Mouse (Mus musculus): Measurements from ENCODE around the gene Saysd1. TPM values are rescaled to one million over a fixed set of nuclear protein-coding genes. Genes with fewer than 3 reads are reported as not detected.

Gene Saysd1
- total and polyA plus RNA-seq, 3 experiments = 3.2 to 4.4 TPM; not detected in 1

DNA sequence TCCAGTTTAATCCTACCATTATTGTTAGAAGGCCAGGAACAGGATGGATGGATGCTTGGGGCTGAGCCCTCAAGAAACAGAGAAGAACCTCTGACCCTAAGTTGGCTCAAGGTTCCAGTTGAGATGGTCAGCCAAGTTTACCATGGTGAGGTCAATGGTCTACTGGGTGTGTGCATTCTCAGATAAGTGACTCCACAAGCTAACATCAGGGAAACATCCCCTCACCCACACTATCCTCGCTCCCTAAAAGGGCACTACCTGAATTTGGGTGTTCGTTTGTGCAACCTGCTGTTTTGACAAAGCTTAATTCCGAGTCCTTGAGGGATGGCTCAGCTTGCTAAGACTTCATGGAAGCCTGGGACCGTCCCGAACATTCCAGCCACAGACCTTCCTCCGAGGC is 42.0 kb upstream of the Saysd1 start:
- Histone ChIP-seq H3K9me3 (replicated peaks; ENCODE audit: insufficient read depth, low read length) (no peaks in the 10 kb centered on the region), H3K9ac (ENCODE audit: control insufficient read depth, low read depth, low read length, poor library complexity, severe bottlenecking) (peak overlapping the region; percentile 93), H3K36me3 (ENCODE audit: control insufficient read depth in 1 of 2, insufficient read depth in 2 of 2, low read length in 2 of 2) (peaks cover 0 to 21% of the 10 kb centered on the region in 2 experiments; a peak in 2 of 4 replicates), H3K27me3 (ENCODE audit: control insufficient read depth in 1 of 2, insufficient read depth in 2 of 2, low read length in 2 of 2) (no peaks in the 10 kb centered on the region), H3K27ac (ENCODE audit: control insufficient read depth, low read depth, low read length) (peak overlapping the region; percentile 21; the same call in 1 of the 2 replicates), H3K79me2 (ENCODE audit: control insufficient read depth, insufficient read depth, low read length, poor library complexity) (peaks cover 25% of the 10 kb centered on the region), H3K4me3 (ENCODE audit: control insufficient read depth in 1 of 2, insufficient read depth in 1 of 2, low read depth in 2 of 2, low read length in 2 of 2) (peak overlapping the region; percentile 48 to 84), H3K4me1 (ENCODE audit: control insufficient read depth in 1 of 2, insufficient read depth in 2 of 2, low read length in 2 of 2) (peaks cover 2 to 23% of the 10 kb centered on the region in 2 experiments; a peak in 3 of 4 replicates)
- DNase-seq (ENCODE audit: low read depth, low spot score) = no peak
- no peak for TF ChIP-seq GABPA (IDR thresholded peaks at IDR 0.05; ENCODE audit: low read depth, low read length)
- no peak for TF ChIP-seq JUND (IDR thresholded peaks at IDR 0.05; ENCODE audit: low read depth, low read length)
- TF ChIP-seq SIN3A (IDR thresholded peaks at IDR 0.05; ENCODE audit: low read length) = no peak; the same call in 1 of the 2 replicates
- TF ChIP-seq USF1 (IDR thresholded peaks at IDR 0.05; ENCODE audit: low read depth, low read length) = no peak
- no peak for TF ChIP-seq TBP (IDR thresholded peaks at IDR 0.05; ENCODE audit: low read depth, low read length)
- no peak for TF ChIP-seq TAL1 (IDR thresholded peaks at IDR 0.05; ENCODE audit: low read length)
- no peak for TF ChIP-seq RAD21 (IDR thresholded peaks at IDR 0.05; ENCODE audit: low read depth, low read length)
- TF ChIP-seq POLR2A (IDR thresholded peaks at IDR 0.05; ENCODE audit: control insufficient read depth in 1 of 2, insufficient read depth in 1 of 2, low read depth in 1 of 2, low read length in 2 of 2, poor library complexity in 1 of 2) = no peak
- TF ChIP-seq BHLHE40 (IDR thresholded peaks at IDR 0.05; ENCODE audit: borderline replicate concordance, low read depth, low read length) = no peak
- TF ChIP-seq MYB (IDR thresholded peaks at IDR 0.05; ENCODE audit: low read depth, low read length) = no peak
- no peak for TF ChIP-seq GATA1 (IDR thresholded peaks at IDR 0.05; ENCODE audit: low read depth, low read length)
- no peak for TF ChIP-seq MAX (IDR thresholded peaks at IDR 0.05; ENCODE audit: low read length)
- no peak for TF ChIP-seq HCFC1 (IDR thresholded peaks at IDR 0.05; ENCODE audit: low read depth, low read length)
- no peak for TF ChIP-seq ZC3H11A (IDR thresholded peaks at IDR 0.05; ENCODE audit: low read depth, low read length)
- TF ChIP-seq ETS1 (IDR thresholded peaks at IDR 0.05; ENCODE audit: low read depth, low read length) = no peak

DNA sequence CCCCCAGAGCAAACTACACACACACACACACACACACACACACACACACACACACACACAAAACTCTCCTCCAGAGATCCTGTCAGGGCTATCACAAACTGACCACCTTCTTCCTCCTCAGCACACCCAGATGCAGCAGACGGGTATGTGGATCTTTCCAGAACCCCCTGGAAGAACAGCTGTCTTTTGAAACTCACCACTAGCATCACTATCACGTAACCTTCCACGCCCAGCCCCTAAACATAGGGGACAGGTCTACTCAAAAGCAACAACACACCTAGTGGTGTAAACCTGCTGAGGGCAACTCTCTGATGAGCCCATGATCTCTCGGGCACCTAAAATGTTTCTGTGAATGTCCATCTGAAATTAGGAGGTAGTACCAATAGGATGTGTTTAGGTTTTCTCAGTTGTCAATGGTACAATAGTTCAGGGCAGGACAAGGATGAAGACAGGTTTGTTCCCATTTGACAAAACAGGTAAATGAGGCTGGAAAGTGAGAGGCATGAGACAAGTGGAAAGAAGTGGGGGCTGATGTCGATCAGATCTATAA is 41.5 kb upstream of the Saysd1 start:
- TF ChIP-seq CHD2 (IDR thresholded peaks at IDR 0.05; ENCODE audit: low read length) (no peak), ELF1 (IDR thresholded peaks at IDR 0.05; ENCODE audit: low read depth, low read length) (no peak), MAZ (IDR thresholded peaks at IDR 0.05; ENCODE audit: low read depth, low read length) (no peak), SMC3 (IDR thresholded peaks at IDR 0.05; ENCODE audit: low read depth, low read length) (no peak), ZKSCAN1 (IDR thresholded peaks at IDR 0.05; ENCODE audit: low read depth, low read length) (no peak), MEF2A (IDR thresholded peaks at IDR 0.05; ENCODE audit: extremely low read depth, insufficient replicate concordance, low read depth, low read length, poor library complexity, severe bottlenecking) (no peak), USF2 (IDR thresholded peaks at IDR 0.05; ENCODE audit: borderline replicate concordance in 1 of 2, insufficient read depth in 1 of 2, low read depth in 1 of 2, low read length in 2 of 2) (no peak), SIN3A (IDR thresholded peaks at IDR 0.05; ENCODE audit: low read length) (no peak), EP300 (IDR thresholded peaks at IDR 0.05; ENCODE audit: low read depth in 1 of 2, low read length in 2 of 2) (no peak), NELFE (IDR thresholded peaks at IDR 0.05; ENCODE audit: low read depth, low read length) (no peak)
- peak overlapping the region; percentile 48 to 84; a peak in 3 of 4 replicates for H3K4me3 ChIP-seq (ENCODE audit: control insufficient read depth in 1 of 2, insufficient read depth in 1 of 2, low read depth in 2 of 2, low read length in 2 of 2)
- H3K27me3 ChIP-seq (ENCODE audit: control insufficient read depth in 1 of 2, insufficient read depth in 2 of 2, low read length in 2 of 2) = no peaks in the 10 kb centered on the region
- H3K79me2 ChIP-seq (ENCODE audit: control insufficient read depth, insufficient read depth, low read length, poor library complexity) = peaks cover 26% of the 10 kb centered on the region
- H3K4me1 ChIP-seq (ENCODE audit: control insufficient read depth in 1 of 2, insufficient read depth in 2 of 2, low read length in 2 of 2) = peaks cover 2 to 23% of the 10 kb centered on the region in 2 experiments; a peak in 3 of 4 replicates
- DNase-seq (ENCODE audit: low read depth, low spot score) = peak; percentile 20
- H3K27ac ChIP-seq (ENCODE audit: control insufficient read depth, low read depth, low read length) = no peak overlapping the region
- peak overlapping the region; percentile 93 for H3K9ac ChIP-seq (ENCODE audit: control insufficient read depth, low read depth, low read length, poor library complexity, severe bottlenecking)
- H3K9me3 ChIP-seq (replicated peaks; ENCODE audit: insufficient read depth, low read length) = no peaks in the 10 kb centered on the region
- peaks cover 0 to 21% of the 10 kb centered on the region in 2 experiments; a peak in 2 of 4 replicates for H3K36me3 ChIP-seq (ENCODE audit: control insufficient read depth in 1 of 2, insufficient read depth in 2 of 2, low read length in 2 of 2)

Measured in MEL (cell line).